Comparison of ENCODE assay signal across 30 mouse cellular contexts in genomic region chrX:38166064-38166463, GRCm38 (mm10). TPM values are rescaled to one million over a fixed set of nuclear protein-coding genes. Genes with fewer than 3 reads are reported as not detected.
"Had no signal": no experiment of that assay in that cellular context is flagged by ENCODE, and none has a peak within 500 bp of the region (broad histone marks: within the 10 kb centered on the region; RNA-seq: fewer than 3 reads in every experiment).

No protein-coding gene starts in this region.

- H3K27ac ChIP-seq: liver, embryonic 15.5 days; lung, embryonic 15.5 days; macrophage; midbrain, embryonic 10.5 days; midbrain, embryonic 12.5 days; neural tube, embryonic 13.5 days; neural tube, embryonic 15.5 days had no signal

- H3K27me3 ChIP-seq: liver, embryonic 15.5 days; lung, embryonic 15.5 days; midbrain, embryonic 12.5 days; neural tube, embryonic 13.5 days; neural tube, embryonic 15.5 days had no signal

- H3K4me3 ChIP-seq: liver, embryonic 15.5 days; lung, embryonic 15.5 days; midbrain, embryonic 10.5 days; midbrain, embryonic 12.5 days; myocyte; neural tube, embryonic 13.5 days; neural tube, embryonic 15.5 days had no signal

- H3K9me3 ChIP-seq: liver, embryonic 15.5 days; lung, embryonic 15.5 days; midbrain, embryonic 10.5 days; midbrain, embryonic 12.5 days; neural tube, embryonic 13.5 days; neural tube, embryonic 15.5 days had no signal

- DNase-seq: liver, postnatal 0 days; lung, adult 2 months; lung, postnatal 14 days; lung, postnatal 36 days; midbrain, embryonic 14.5 days; retina, postnatal 1 day; right cerebral cortex, adult 18-20 months; right cerebral cortex, postnatal 25 days; right cerebral cortex, postnatal 4 days; spleen, adult 18-20 months; thymus, adult 2 months; thymus, postnatal 25 days; thymus, postnatal 4 days had no signal

- H3K4me1 ChIP-seq: liver, embryonic 15.5 days; lung, embryonic 15.5 days; midbrain, embryonic 10.5 days; midbrain, embryonic 12.5 days; neural tube, embryonic 13.5 days; neural tube, embryonic 15.5 days had no signal

- H3K4me2 ChIP-seq: liver, embryonic 15.5 days; lung, embryonic 15.5 days; midbrain, embryonic 12.5 days; neural tube, embryonic 13.5 days; neural tube, embryonic 15.5 days had no signal

- H3K36me3 ChIP-seq: liver, embryonic 15.5 days; lung, embryonic 15.5 days; midbrain, embryonic 10.5 days; midbrain, embryonic 12.5 days; neural tube, embryonic 13.5 days; neural tube, embryonic 15.5 days had no signal

- H3K9ac ChIP-seq: liver, embryonic 15.5 days; liver, postnatal 0 days; lung, embryonic 15.5 days; midbrain, embryonic 12.5 days; neural tube, embryonic 13.5 days; neural tube, embryonic 15.5 days had no signal

RNA-seq across cellular contexts. Expression of gene Rhox13, which starts 45.0 kb away (rescaled TPM):
- total RNA-seq: megakaryocyte, adult 5-6 weeks; megakaryocyte-erythroid progenitor cell, adult 5-6 weeks had no signal
- polyA plus RNA-seq: liver, embryonic 15.5 days; liver, postnatal 0 days; lung, adult 2 months; lung, embryonic 15.5 days; lung, postnatal 0 days; macrophage; midbrain, embryonic 10.5 days; midbrain, embryonic 12.5 days; midbrain, embryonic 14.5 days; midbrain, embryonic 16.5 days; myocyte; neural tube, embryonic 11.5 days; neural tube, embryonic 13.5 days; neural tube, embryonic 15.5 days; small intestine, adult 2 months; stomach, embryonic 14.5 days; stomach, embryonic 16.5 days; thymus, adult 2 months; urinary bladder, adult 2 months had no signal

RNA-seq across cellular contexts. Expression of gene Rhox12, which starts 55.4 kb away (rescaled TPM):
- total RNA-seq: megakaryocyte, adult 5-6 weeks; megakaryocyte-erythroid progenitor cell, adult 5-6 weeks had no signal
- polyA plus RNA-seq: liver, embryonic 15.5 days; liver, postnatal 0 days; lung, adult 2 months; lung, embryonic 15.5 days; lung, postnatal 0 days; macrophage; midbrain, embryonic 10.5 days; midbrain, embryonic 12.5 days; midbrain, embryonic 14.5 days; midbrain, embryonic 16.5 days; myocyte; neural tube, embryonic 11.5 days; neural tube, embryonic 13.5 days; neural tube, embryonic 15.5 days; small intestine, adult 2 months; stomach, embryonic 14.5 days; stomach, embryonic 16.5 days; urinary bladder, adult 2 months had no signal
